Mouse (Mus musculus) liver, adult 2 months (tissue): ENCODE results near the gene Fmnl3. TPM values are rescaled to one million over a fixed set of nuclear protein-coding genes. Genes with fewer than 3 reads are reported as not detected.
A peak's percentile ranks its signal among the peaks of the same experiment; 100 is the strongest.

Experiments used
- DNase-seq: peaks from one replicate; pipeline ENCODE4 v3.0.0-alpha.2; 2011; ENCODE audit warnings: low read depth, low spot score; ENCODE audit errors: extremely low read depth
- H3K27ac ChIP-seq: fragments of 200-500 bp; replicated peaks from 2 replicates; pipeline ENCODE4 v1.5.1; 2012; ENCODE audit warnings: low read depth, mild to moderate bottlenecking, control low read depth, inconsistent platforms, low read length; ENCODE audit not compliant: insufficient read depth
- H3K27me3 ChIP-seq: fragments of 200-500 bp; 2 replicates; pipeline ENCODE4 v1.6.1; 2012; ENCODE audit warnings: mild to moderate bottlenecking, moderate library complexity, low read length, inconsistent platforms; ENCODE audit not compliant: control insufficient read depth, insufficient read depth
- H3K36me3 ChIP-seq: fragments of 200-500 bp; 2 replicates; pipeline ENCODE4 v1.6.1; 2012; ENCODE audit warnings: low read length, inconsistent platforms; ENCODE audit not compliant: control insufficient read depth, insufficient read depth
- H3K4me1 ChIP-seq: fragments of 200-500 bp; 2 replicates; pipeline ENCODE4 v1.6.1; 2011; ENCODE audit warnings: low read length; ENCODE audit not compliant: control insufficient read depth, insufficient read depth
- H3K4me3 ChIP-seq: fragments of 200-500 bp; 2 replicates; pipeline ENCODE4 v1.5.1; 2011; ENCODE audit warnings: low read depth, mild to moderate bottlenecking, control low read depth, low read length, moderate library complexity; ENCODE audit not compliant: insufficient read depth
- H3K79me2 ChIP-seq: fragments of 200-500 bp; 2 replicates; pipeline ENCODE4 v1.6.1; 2012; ENCODE audit warnings: inconsistent platforms, mild to moderate bottlenecking, low read length, moderate library complexity; ENCODE audit not compliant: control insufficient read depth, insufficient read depth
- H3K9ac ChIP-seq: fragments of 200-500 bp; 2 replicates; pipeline ENCODE4 v1.6.1; 2012; ENCODE audit warnings: low read depth, mild to moderate bottlenecking, control low read depth, inconsistent platforms, low read length
- CTCF ChIP-seq: fragments of 200-500 bp; IDR thresholded peaks from 2 replicates; pipeline ENCODE4 v1.5.1; 2011; ENCODE audit warnings: low read depth, low read length, control low read depth
- POLR2A ChIP-seq: fragments of 200-500 bp; IDR thresholded peaks from 2 replicates; pipeline ENCODE4 v1.6.1; 2011; ENCODE audit warnings: low read length, control low read depth; ENCODE audit not compliant: insufficient read depth; ENCODE audit errors: extremely low read depth
- WGBS: fragments of 180-500 bp; shearing (Covaris S2); methylation state at CpG from one replicate; pipeline ENCODE4 v1.1.7; 2018; 5-methylcytosine and 5-hydroxymethylcytosine counted together
- polyA plus RNA-seq: library from polyadenylated mRNA; depleted of rRNA; stranded (reverse); fragments of >200 nt; gene quantifications from 2 replicates; pipeline ENCODE4 v1.2.3, GENCODE M21; 2012; rRNA removed
- total RNA-seq: library from RNA; depleted of rRNA; stranded (reverse); fragments of >200 nt; gene quantifications from 2 replicates; pipeline ENCODE4 v1.2.3, GENCODE M21; 2014; rRNA removed

Fmnl3 gene
- total RNA-seq (1.3 and 2.5 TPM in 2 replicates), polyA plus RNA-seq (1.7 and 2.2 TPM in 2 replicates)

GRCm38 (mm10) chr15:99370259-99370691, at the start of gene Fmnl3:
Gene Fmnl3 (minus strand): TSS chr15:99370482.
- Histone ChIP-seq H3K9ac (peak within 1 kb of the TSS; percentile 74), H3K4me3 (peak within 1 kb of the TSS; percentile 68), H3K4me1 (peaks cover 2% of the 10 kb centered on the region), H3K36me3 (no peaks in the 10 kb centered on the region), H3K79me2 (no peaks in the 10 kb centered on the region), H3K27me3 (peaks cover 5% of the 10 kb centered on the region; the same call in 1 of the 2 replicates), H3K27ac (0 out of 2 replicates have a peak within 1 kb of the TSS, but pooled peaks have one; percentile 33)
- 0 out of 2 replicates have a peak, but pooled peaks have one; percentile 20 for TF ChIP-seq POLR2A
- TF ChIP-seq CTCF = peak; percentile 87
- peak; percentile 48 for DNase-seq
- WGBS = 1% methylated on average over 38 of the region's 48 CpGs

- TF ChIP-seq POLR2A (no peak), CTCF (no peak)
- H3K79me2 ChIP-seq = no peaks in the 10 kb centered on the region
- DNase-seq = no peak
Measured at GRCm38 (mm10) chr15:99417692-99418271, 47.5 kb upstream of the Fmnl3 start.

GRCm38 (mm10) chr15:99416957-99417356, 46.7 kb upstream of the Fmnl3 start:
- Histone ChIP-seq H3K36me3 (no peaks in the 10 kb centered on the region), H3K4me3 (no peak overlapping the region), H3K27me3 (no peaks in the 10 kb centered on the region), H3K9ac (no peak overlapping the region), H3K27ac (no peak overlapping the region), H3K79me2 (no peaks in the 10 kb centered on the region), H3K4me1 (peaks cover 3% of the 10 kb centered on the region; the same call in 1 of the 2 replicates)
- DNase-seq = no peak
- 44% methylated on average over 4 of the region's 4 CpGs for WGBS
- TF ChIP-seq POLR2A (no peak), CTCF (no peak)

More at GRCm38 (mm10) chr15:99417692-99418271, 47.5 kb upstream of the Fmnl3 start:
- H3K27ac ChIP-seq = no peak overlapping the region
- H3K27me3 ChIP-seq = no peaks in the 10 kb centered on the region
- WGBS = 55% methylated on average over 17 of the region's 17 CpGs
- no peak overlapping the region for H3K4me3 ChIP-seq
- H3K9ac ChIP-seq = no peak overlapping the region
- no peaks in the 10 kb centered on the region for H3K36me3 ChIP-seq
- H3K4me1 ChIP-seq = peaks cover 3% of the 10 kb centered on the region; the same call in 1 of the 2 replicates

GRCm38 (mm10) chr15:99416348-99416882, 46.1 kb upstream of the Fmnl3 start:
- Histone ChIP-seq H3K36me3 (no peaks in the 10 kb centered on the region), H3K4me1 (peaks cover 3% of the 10 kb centered on the region; the same call in 1 of the 2 replicates), H3K79me2 (no peaks in the 10 kb centered on the region), H3K4me3 (no peak overlapping the region), H3K9ac (no peak overlapping the region), H3K27me3 (no peaks in the 10 kb centered on the region), H3K27ac (no peak overlapping the region)
- no peak for TF ChIP-seq POLR2A
- peak; percentile 100 for TF ChIP-seq CTCF
- WGBS = 9% methylated on average over 13 of the region's 13 CpGs
- DNase-seq = peak; percentile 64

- Histone ChIP-seq H3K4me3 (no peak overlapping the region), H3K27me3 (no peaks in the 10 kb centered on the region), H3K4me1 (peaks cover 3% of the 10 kb centered on the region; the same call in 1 of the 2 replicates), H3K36me3 (no peaks in the 10 kb centered on the region), H3K27ac (no peak overlapping the region), H3K9ac (no peak overlapping the region), H3K79me2 (no peaks in the 10 kb centered on the region)
- peak; percentile 26 for DNase-seq
- no peak for TF ChIP-seq CTCF
- WGBS = 7% methylated on average over 2 of the region's 2 CpGs
Measured at GRCm38 (mm10) chr15:99415793-99416192, 45.5 kb upstream of the Fmnl3 start.

- WGBS = 52% methylated on average over 14 of the region's 14 CpGs
- Histone ChIP-seq H3K4me3 (no peak overlapping the region), H3K9ac (no peak overlapping the region), H3K27ac (no peak overlapping the region), H3K79me2 (no peaks in the 10 kb centered on the region), H3K4me1 (peaks cover 3% of the 10 kb centered on the region; the same call in 1 of the 2 replicates), H3K36me3 (peaks cover 26% of the 10 kb centered on the region), H3K27me3 (no peaks in the 10 kb centered on the region)
- no peak for TF ChIP-seq CTCF
- TF ChIP-seq POLR2A = no peak
- peak; percentile 53 for DNase-seq
Measured at GRCm38 (mm10) chr15:99411747-99412146, 41.5 kb upstream of the Fmnl3 start.
